Mouse (Mus musculus) cerebellum, postnatal 4 days (tissue): ENCODE results near the gene Ints1.

Experiments
- DNase-seq, 2 experiments: peaks; one replicate each; pipeline ENCODE4 v3.0.0; 2022; ENCODE audit warnings: low spot score in 2 of 2, mixed read lengths in 1 of 2

The Ints1 gene

DNA sequence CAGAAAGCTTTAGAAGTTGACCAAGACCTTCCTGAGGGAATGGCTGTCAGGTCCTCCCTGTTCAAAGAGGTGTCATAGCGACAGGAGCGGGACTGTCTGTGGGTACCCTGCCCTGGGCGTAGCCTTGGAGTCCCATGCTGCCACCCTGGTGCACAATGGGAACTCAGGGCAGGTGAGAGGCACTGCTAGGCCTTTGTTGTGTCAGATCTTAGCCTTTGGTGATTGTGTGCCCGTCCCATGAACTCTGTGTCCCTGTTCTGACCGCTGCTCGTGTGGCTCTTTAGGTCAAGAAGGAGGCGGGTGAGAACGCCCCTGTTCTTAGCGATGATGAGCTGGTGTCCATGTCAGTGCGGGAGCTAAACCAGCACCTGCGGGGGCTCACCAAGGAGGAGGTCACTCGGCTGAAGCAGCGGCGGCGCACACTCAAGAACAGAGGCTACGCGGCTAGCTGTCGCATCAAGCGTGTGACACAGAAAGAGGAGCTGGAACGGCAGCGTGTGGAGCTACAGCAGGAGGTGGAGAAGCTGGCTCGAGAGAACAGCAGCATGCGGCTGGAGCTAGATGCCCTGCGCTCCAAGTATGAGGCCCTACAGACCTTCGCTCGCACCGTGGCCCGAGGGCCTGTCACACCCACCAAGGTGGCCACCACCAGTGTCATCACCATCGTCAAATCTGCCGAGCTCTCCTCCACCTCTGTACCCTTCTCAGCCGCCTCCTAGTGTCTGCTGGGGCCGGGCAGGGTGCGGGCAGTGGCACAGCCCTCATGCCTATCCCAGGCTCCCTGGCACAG lies 24.5 kb upstream of the Ints1 start:
- no peak for DNase-seq

DNA sequence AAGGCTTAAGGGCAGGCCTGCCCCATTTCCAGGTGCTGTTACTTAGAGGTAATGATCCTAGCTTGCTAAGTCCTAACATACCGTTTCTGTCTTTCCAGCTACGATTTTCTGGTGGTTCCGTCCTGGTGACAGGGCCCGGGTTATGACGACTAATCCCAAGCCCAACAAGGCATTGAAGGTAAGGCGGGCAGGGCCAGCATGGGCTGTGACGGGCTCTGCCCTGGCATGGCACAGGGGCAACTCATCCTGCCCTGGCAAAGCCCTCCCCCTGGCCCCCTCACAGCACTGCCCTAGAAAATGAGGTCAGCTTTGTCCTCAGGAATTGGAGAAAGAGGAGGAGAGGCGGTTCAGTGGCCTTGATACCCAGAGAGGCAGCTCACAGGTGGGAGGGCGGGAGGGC lies 23.6 kb upstream of the Ints1 start:
- no peak for DNase-seq

DNA sequence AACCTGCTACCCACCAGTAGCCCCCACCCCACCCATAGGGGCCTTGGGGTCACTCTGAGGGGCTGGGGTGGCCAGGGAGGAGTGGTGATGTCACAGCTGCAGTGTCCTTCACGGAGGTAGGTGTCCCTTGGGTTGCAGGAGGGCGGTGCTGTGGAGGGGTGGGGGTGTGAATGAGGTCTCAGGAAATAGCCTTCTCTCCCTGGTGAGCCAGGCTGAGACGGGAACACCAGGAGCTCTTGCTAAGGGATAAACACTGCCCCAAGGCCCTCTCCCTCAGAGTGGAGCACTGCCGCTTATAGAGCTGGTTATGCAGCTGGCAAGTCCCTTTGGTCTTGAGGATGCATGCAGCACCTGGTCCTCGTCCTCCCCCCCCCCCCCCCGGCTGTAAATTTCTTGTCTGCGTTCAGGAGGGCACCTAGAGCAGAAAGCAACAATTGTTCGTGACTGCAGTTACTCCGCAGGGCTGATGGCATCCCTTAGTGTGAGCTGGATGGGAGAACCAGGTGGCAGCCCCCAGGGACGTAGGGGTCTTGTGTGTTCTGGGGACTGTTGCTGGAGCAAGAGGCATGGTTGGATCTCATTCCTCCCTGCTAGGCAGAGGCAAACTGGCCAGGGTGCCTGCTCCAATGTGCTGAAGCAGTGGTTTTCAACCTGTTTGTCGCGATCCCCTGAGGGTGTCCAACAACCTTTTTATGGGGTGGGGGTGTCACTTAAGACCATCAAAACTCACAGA lies 22.9 kb upstream of the Ints1 start:
- no peak for DNase-seq

DNA sequence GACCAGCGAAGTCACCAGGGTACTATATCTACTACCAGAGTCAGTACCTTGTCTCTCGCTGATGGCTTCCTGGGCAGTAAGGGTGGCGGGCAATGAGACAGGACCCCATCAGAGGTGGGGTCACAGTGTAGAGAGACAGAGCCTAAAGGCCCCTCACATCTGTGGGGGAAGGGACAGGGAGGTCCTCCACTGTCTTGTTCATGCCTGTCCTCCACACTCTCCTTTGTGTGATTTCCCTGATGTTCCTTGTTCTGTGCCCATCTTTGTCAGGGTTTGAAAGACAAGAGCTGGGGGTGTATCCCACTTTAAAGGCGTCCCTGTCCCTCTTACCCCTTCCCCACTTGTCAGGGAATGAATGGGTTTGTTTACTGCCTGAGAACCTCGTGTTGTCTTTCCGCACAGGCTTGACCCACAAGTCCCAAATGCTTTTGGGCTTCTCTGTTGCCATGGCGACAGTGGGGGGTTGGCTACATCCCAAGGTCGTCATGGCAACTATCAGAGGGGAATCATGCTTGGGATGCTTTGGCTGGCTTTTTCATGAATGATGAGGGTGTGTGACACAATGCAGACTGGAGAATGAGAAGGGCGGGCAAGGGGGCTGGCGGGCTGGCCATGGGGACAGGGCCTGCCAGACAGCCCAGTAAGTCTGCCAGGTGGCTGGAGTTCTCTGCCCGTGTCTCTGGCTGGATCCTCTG lies 22.1 kb upstream of the Ints1 start:
- peak; percentile 77 to 94 for DNase-seq

DNA sequence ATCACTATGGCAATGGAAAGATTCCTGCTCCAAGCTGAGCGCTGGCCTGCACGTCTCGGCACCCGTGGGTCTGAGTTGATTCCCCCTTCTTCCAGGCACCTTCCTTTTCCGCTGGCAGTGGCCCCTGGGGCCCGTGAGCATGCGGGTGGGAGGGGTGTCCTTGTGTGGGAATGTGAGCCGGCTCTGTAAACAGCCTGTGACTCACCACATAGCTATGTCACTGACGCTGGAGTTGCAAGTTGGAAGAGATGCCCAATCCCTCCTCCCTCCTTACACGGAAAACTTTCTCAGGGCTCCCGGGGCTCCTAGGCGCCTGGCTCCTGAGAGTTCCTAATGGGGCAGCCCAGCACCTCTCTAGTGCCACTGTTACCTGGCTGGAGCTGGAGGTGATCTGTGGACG lies 21.4 kb upstream of the Ints1 start:
- DNase-seq: no peak

DNA sequence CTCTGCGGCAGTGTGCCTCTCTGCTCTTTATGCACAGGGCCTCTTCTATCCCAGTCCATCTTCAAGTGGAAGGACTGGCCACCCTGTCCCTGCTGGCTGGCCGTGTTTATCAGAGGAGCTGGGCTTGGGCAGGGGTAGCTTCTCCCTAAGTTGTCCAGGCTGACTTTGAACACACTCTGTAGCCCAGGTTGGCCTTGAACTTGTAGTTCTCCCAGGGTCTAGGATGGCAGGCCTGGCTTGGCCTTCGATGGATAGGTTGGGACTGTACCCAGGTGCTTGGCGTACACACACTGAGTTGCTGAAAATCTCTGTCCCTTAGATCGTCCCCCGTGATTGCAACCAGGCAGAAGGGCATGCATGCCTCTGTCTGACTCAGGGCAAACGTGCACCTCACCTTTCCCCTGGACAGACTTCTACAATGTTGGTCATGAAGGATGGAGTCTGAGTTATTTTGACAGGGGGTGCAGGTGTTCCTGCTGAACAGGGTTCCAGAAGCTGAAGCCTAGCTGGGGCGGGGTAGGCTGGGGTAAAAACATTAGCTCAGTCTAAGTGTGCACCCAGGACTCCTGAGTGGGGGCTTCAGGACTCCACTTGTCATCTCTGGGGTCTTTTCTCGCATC lies 20.6 kb upstream of the Ints1 start:
- DNase-seq: no peak

DNA sequence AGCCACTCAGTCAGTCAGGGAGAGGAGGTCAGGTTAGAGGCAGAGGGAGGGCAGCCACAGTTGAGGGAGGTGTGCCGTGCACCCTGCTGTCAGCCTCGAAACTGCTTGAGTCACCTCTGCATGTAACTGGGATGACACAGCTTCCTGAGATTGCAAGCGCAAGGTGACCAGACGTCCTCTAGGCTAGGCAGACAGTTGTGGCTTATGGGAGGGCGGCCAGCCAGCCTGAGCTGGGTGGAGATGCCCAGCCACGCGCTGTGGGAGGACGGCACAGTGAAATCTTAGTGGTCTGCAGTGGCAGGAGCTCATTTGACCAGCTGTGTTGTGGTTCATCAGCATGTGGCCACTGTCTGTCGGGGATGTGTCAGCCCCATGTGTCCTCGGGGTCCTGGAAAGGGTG lies 19.5 kb upstream of the Ints1 start:
- no peak for DNase-seq

DNA sequence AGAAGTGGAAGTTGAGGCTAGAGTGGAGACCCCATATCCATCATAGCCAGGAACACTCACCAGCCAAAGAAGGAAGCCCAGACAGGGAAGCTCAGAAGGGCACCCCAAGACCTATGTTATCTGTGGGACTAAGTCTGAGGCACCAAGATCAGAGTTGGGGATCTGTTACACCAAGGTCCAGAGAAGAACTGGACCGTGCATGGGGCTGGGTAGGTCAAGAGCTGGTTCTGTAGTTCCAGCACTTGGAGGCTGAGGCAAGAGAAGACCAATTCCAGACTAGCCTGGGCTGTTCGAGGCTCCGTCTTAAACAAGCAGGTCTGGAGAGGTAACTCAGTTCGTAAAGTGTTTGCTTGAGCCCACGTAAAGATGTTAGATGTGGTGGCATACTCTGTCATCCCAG lies 18.7 kb upstream of the Ints1 start:
- DNase-seq: no peak

DNA sequence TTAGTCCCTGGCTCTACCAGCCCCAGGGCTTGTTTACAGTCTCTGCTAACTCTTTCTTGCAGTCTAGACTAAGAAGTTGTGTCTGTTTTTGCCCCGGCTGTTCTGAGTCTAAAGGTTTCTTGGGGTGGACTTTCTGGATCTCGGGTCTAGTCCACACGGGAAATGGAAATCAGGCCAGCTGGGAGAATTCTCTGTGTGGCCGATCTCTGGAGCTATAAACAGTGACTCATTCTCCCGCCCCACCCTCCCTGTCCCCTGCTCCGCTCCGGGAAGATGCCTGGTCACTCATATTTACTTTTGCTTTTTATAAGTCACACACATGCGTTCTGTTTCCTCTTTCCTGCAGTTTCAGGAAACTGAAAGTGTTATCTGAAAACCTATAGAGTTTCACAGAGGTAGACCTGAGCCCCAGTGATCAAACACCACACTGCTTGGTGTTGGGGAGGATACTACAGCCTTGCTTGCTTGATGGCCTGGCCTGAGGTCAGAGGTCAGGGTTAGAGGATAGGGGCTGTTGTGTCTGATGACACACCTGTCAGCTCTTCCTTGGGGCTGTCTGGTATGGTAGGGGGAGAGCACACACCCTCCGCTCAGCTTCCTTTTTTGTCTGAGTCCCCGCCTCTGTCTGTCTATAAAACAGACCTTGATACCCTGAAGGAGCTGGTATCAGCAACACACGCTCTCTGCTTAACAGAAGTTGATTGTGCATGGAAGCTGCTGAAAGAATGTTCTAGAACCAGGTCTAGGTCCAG lies 18.0 kb upstream of the Ints1 start:
- DNase-seq: no peak

DNA sequence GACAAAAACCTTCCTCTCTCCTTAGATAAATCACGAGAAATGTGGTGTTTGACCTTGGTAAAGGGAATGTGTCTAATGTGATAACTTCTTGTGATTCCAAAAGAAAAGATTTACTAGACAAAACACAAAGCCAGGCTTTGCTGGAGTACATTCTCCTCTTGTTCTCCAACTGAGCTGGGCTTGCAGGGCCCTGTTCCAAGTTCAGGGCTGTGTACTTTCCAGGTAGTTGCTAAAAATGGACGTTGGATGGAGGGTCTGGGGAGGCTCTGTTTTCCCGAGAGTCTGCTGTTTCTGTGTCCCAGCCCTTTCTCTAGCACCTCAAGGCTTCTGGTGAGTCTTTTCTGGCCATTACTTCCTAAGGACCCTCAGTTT lies 17.5 kb upstream of the Ints1 start:
- DNase-seq: no peak

DNA sequence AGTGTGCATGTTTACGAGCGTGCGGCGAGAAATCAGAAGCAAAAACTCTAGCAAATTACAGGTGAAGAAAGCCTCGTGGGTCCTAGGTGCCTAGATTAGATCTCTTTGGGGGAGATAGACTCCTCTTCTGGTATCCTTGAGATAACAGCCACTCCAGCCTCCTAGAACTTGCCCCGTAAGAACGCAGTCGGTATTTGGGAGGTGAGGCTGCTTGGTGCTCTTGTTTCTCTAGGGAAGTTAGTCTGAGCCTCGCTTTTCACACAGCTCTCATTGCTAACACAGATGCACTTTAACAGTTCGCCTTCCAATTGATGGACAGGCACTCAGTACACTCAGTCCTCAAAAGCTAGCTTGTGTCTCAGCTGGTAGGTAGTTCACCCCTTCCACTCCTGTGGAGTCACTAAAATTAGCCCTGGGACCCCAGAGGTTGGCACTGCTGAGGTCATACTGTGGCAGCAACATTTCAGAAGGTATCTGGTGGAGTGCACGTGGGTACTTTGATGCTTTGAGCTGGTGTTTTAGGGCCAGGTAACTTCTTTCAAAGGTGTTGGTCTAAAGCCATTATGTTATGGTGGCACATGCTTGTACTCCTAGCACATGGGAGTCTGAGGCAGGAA lies 16.8 kb upstream of the Ints1 start:
- DNase-seq: no peak

DNA sequence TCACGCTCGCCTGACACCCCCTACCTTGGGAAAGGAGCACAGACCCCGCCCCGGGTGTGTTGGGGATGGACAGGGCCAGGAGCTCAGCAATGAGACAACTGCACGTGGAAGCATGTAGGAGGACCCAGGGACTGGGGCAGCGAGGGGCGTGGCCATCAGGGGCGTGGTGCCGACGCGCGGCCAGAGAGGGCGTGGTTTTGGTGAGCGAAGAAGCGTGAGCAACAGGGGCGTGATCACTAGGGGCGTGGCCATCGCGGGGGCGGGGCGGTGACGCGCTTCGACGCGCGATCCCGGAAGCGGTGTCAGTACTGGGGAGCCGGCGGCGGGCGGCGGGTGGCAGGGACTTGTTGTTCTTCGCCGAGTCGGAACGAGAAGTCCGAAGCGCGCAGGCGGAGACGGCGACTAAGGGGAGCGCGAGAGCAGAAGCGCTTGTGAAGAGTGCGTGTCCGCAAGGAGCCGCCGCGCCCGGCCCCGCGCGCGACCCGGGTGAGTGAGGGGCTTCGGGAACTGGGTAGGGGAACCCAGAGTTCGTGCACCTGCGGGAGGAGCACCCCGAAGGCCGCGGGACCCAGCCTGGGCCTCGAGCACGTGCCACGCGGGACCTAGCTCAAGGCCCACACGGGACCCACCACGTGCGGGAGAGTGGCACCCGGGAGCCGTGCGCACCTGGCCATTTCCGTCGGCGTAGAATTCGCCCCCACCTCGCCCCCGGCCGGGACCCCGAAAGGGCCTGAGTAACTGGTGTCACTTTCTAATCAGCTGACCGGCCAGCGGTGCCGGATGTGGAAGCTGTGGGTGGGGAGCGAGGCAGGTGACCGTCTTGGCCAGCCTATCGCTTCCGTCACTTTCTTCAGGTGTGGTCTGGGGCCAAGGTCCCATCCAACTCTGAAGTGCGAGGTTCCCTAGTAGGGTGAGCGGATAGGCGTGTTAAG lies 16.0 kb upstream of the Ints1 start, which contains the start of gene Mafk:
Gene Mafk (plus strand): TSS at position 287 of the 932 bp plus-strand sequence.
- DNase-seq: peak; percentile 87 to 91

DNA sequence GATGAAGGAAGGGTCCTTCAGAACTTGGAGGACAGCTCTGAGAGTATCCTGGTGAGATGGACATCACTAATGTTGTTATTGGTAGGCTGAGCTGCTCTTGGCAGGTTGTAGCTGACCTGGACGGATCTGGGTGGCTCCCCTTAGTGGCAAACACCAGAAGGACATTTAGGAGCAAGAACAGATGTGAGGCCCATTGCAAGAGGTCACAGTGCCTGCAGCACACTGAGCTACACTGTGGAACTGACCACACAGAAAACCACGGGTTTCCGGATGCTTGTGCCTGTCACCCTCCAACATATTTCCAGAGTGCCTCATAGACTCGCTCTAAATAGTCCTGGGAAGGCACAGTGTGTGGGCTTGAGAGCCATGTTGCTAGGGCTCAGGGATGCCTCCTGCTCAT lies 14.0 kb upstream of the Ints1 start:
- no peak for DNase-seq

DNA sequence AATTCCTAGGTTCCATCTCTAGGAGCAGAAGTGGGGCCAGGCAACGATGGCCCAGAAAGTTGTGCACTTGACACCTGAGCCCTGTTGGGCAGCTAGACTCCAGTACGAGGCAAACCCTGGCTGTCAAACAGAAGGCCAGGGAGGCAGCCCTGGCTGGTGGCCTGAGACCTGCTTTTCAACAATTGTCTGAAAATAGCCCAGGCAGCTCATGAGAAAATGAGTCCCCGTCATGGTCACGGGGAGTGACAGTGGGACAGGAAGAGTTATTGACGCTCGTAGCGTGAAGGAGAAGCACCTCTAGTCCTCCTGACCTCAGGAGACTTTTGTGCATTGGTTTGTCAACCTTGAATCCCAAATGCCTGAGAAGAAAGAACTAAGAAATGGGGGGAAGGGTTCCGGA lies 5.9 kb upstream of the Ints1 start:
- DNase-seq: no peak

DNA sequence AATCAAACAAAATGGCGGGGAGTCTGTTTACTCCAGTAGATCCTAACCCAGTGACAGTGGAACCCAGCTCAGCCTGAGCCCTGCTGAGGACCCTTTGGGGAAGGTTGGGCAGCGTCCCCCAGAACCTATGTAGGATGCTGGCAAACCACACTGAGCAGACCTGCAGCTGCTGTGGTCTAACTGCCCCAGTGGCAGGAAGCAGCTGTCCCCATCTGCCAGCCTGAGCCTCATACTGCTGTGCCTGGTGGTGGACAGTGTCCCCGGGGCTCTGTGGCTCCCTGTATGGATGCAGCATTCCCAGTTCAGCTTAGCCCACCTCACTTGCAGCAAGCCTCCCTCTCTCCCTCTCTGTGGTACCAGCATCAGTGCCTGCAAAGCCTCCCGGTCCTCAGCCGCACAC lies 1.5 kb upstream of the Ints1 start:
- DNase-seq: no peak

DNA sequence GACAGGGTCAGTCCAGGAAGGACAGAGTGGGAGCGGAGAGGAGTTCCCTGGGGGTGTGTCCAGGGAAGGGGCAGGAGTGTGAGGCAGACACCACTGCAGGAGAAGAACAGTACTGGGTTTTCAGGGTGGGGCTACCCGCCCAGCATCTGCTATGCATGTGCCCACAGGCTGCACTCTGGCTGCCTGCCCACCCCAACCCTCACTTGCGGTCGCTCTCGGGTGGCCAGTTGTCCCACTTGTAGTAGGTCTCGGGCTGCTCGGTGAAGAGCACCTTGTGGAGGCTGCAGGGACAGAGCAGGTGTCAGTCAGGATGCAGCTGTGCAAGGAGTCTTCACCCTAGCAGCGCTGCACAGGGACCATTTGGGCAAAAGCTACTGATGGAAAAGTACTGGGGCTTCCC lies 7.3 kb downstream of the Ints1 start:
- no peak for DNase-seq

DNA sequence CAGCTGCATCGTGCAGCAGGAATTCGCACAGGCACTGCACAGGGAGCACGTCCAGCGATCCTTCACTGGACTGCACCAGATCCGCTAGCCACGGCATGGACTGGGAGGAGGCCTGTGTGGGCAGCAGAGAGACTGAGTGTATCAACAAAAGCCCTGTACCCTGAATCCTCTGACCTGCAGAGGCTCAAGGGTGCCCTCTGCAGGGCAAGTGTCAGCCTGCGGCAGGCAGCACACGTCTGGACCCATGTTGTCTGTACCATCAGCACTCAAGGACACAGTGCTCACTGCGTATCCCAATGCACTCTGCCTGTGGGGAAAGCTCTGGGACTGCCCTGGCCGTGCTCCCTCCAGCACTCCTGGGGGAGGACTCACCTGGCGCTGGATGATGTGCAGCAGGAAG lies 11.2 kb downstream of the Ints1 start:
- DNase-seq: no peak

DNA sequence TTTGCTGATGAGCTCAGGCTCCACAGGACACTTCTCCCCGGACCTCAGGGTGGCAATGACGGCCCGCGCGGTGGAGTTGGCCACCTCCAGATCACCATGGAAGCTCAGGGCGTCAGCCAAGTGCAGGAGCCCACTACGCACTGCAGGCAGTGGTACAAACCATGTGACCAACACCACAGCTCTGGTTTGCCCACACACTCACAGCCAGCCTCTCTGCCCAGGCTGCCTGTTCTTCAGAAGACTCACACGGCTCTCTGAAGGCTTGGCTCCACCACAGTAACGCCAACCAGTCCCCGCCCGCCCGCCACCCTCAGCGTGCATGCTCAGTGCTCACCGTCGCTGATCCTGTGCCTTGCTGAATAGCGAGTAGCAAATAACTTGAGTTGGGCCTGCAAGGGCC lies 17.4 kb downstream of the Ints1 start:
- no peak for DNase-seq

DNA sequence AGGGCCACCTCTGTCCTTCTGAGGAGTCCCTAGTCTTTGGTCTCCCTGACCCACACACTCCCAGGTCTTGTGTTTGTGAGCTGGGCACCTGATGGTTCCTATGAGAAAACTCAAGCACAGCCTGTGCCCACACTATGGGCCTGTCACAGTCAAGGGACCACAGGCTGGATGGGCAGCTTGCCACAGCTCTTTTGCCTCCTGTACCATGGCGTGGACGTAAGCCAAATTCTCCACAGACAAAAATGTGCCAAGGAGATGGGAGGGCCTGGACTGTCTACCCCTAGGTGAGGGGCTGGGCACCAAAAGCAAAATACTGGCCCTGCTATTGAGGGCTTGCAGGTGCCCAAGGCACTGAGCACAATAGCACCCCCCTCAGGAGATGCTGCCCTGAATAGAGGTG lies 18.9 kb downstream of the Ints1 start:
- no peak for DNase-seq

DNA sequence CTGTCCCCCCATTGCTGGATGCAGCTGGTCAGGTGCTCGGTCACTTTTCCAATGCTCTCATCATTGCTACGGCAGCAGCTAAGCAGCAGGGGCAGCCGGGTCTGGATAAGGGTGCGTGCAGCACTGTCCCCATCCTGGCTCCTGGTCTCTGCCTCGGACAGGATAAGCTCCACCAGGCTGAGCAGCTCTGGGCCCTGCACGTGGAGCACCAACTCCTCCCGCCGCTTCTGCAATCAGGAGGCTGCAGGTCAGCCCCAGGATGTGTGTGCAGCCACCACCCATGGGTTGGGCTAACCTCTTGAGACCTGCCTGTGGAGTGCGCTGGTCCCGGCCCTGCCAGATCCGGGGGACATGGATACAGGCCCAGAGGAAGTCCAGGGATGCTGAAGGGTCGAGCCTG lies 19.3 kb downstream of the Ints1 start:
- DNase-seq: no peak
